8 mouse cellular contexts compared by ENCODE assay signal in genomic region chr13:103333601-103334391, GRCm38 (mm10). TPM values are rescaled to one million over a fixed set of nuclear protein-coding genes. Genes with fewer than 3 reads are reported as not detected.
DNase-seq lines count a peak whose midpoint lies in the region; ATAC-seq and TF ChIP-seq lines count a peak whose summit lies in the region.

No protein-coding gene starts in this region.

- peak; percentile 64 for ATAC-seq in embryonic facial prominence, embryonic 14.5 days (ENCODE audit: low read depth)
- ATAC-seq in heart, embryonic 12.5 days (ENCODE audit: insufficient number of reproducible peaks, low FRiP score): peak; percentile 58
- ATAC-seq in lung, postnatal 0 days: peak; percentile 51

- no peak for TF ChIP-seq EP300 in lung, postnatal 0 days (IDR thresholded peaks at IDR 0.05)

- peak overlapping the region; percentile 85 for H3K4me2 ChIP-seq in embryonic facial prominence, embryonic 14.5 days (ENCODE audit: low read depth, low read length)
- H3K4me2 ChIP-seq in heart, embryonic 12.5 days: peak overlapping the region; percentile 98
- peak overlapping the region; percentile 99 for H3K4me2 ChIP-seq in lung, postnatal 0 days (replicated peaks; ENCODE audit: low read depth, low read length)

- H3K9ac ChIP-seq in embryonic facial prominence, embryonic 14.5 days (ENCODE audit: low read depth, low read length): peak overlapping the region; percentile 58
- peak overlapping the region; percentile 78 for H3K9ac ChIP-seq in heart, embryonic 12.5 days
- peak overlapping the region; percentile 27; the same call in 1 of the 2 replicates for H3K9ac ChIP-seq in lung, postnatal 0 days (replicated peaks; ENCODE audit: low read depth)

- peaks cover 2% of the 10 kb centered on the region; the same call in 1 of the 2 replicates for H3K4me1 ChIP-seq in spleen, adult 2 months (ENCODE audit: control insufficient read depth, insufficient read depth, insufficient read length)
- H3K4me1 ChIP-seq in embryonic facial prominence, embryonic 14.5 days (ENCODE audit: control insufficient read depth, insufficient read depth, low read length): peaks cover 9% of the 10 kb centered on the region; the same call in 1 of the 2 replicates
- peaks cover 23% of the 10 kb centered on the region for H3K4me1 ChIP-seq in heart, embryonic 12.5 days (replicated peaks)
- H3K4me1 ChIP-seq in lung, postnatal 0 days (ENCODE audit: insufficient read depth, low read depth, low read length): peaks cover 10% of the 10 kb centered on the region; the same call in 1 of the 2 replicates

- H3K4me3 ChIP-seq in spleen, adult 2 months (ENCODE audit: extremely low read depth, insufficient read depth, insufficient read length): peak overlapping the region; percentile 26
- H3K4me3 ChIP-seq in embryonic facial prominence, embryonic 14.5 days (ENCODE audit: low read depth, low read length): peak overlapping the region; percentile 71
- peak overlapping the region; percentile 70 for H3K4me3 ChIP-seq in heart, embryonic 12.5 days
- H3K4me3 ChIP-seq in lung, postnatal 0 days (ENCODE audit: low read depth, low read length): peak overlapping the region; percentile 63

- WGBS in spleen, adult 2 months: 2% methylated on average over 74 of the region's 74 CpGs
- 0% methylated on average over 22 of the region's 74 CpGs for whole genome bisulfite sequencing in embryonic facial prominence, embryonic 14.5 days
- WGBS in heart, embryonic 12.5 days: under 1% methylated on average over 60 of the region's 74 CpGs
- WGBS in lung, postnatal 0 days: 4% methylated on average over 53 of the region's 74 CpGs

- H3K36me3 ChIP-seq in spleen, adult 2 months (ENCODE audit: control insufficient read depth, insufficient read depth, low read length): no peaks in the 10 kb centered on the region
- no peaks in the 10 kb centered on the region for H3K36me3 ChIP-seq in embryonic facial prominence, embryonic 14.5 days (ENCODE audit: control insufficient read depth, insufficient read depth, low read length)
- H3K36me3 ChIP-seq in heart, embryonic 12.5 days: no peaks in the 10 kb centered on the region
- H3K36me3 ChIP-seq in lung, postnatal 0 days (ENCODE audit: insufficient read depth, low read length): no peaks in the 10 kb centered on the region

- H3K27me3 ChIP-seq in spleen, adult 2 months (ENCODE audit: control insufficient read depth, insufficient read depth, low read length): peaks cover 16% of the 10 kb centered on the region
- H3K27me3 ChIP-seq in embryonic facial prominence, embryonic 14.5 days (replicated peaks; ENCODE audit: control insufficient read depth, insufficient read depth, low read length): peaks cover 35% of the 10 kb centered on the region
- H3K27me3 ChIP-seq in heart, embryonic 12.5 days (replicated peaks): peaks cover 28% of the 10 kb centered on the region
- H3K27me3 ChIP-seq in lung, postnatal 0 days (replicated peaks; ENCODE audit: insufficient read depth, low read length): peaks cover 15% of the 10 kb centered on the region

- no peak for TF ChIP-seq POLR2A in spleen, adult 2 months (IDR thresholded peaks at IDR 0.05; ENCODE audit: low read depth, low read length)

- no peak for DNase-seq in spleen, adult 2 months (ENCODE audit: low read depth in 1 of 2, low spot score in 2 of 2)
- DNase-seq in spleen, adult 12 weeks (ENCODE audit: low spot score): no peak
- DNase-seq in embryonic facial prominence, embryonic 14.5 days (ENCODE audit: low spot score): peak; percentile 70
- peak; percentile 69 for DNase-seq in kidney, postnatal 10 days
- DNase-seq in lung, postnatal 0 days (ENCODE audit: low spot score): peak; percentile 46
- peak; percentile 65 for DNase-seq in right cerebral cortex, adult 18-20 months
- no peak for DNase-seq in B cell, adult 2 months

- no peak overlapping the region for H3K27ac ChIP-seq in spleen, adult 2 months (ENCODE audit: insufficient read depth, low read length)
- peak overlapping the region; percentile 18; the same call in 1 of the 2 replicates for H3K27ac ChIP-seq in embryonic facial prominence, embryonic 14.5 days (replicated peaks; ENCODE audit: low read depth, low read length)
- H3K27ac ChIP-seq in heart, embryonic 12.5 days (ENCODE audit: poor library complexity, severe bottlenecking): no peak overlapping the region
- no peak overlapping the region for H3K27ac ChIP-seq in lung, postnatal 0 days (ENCODE audit: low read length)

- no peaks in the 10 kb centered on the region for H3K9me3 ChIP-seq in embryonic facial prominence, embryonic 14.5 days (ENCODE audit: control insufficient read depth, low read length)
- no peaks in the 10 kb centered on the region for H3K9me3 ChIP-seq in heart, embryonic 12.5 days (replicated peaks)
- H3K9me3 ChIP-seq in lung, postnatal 0 days (ENCODE audit: low read length): no peaks in the 10 kb centered on the region

- TF ChIP-seq CTCF in spleen, adult 2 months (IDR thresholded peaks at IDR 0.05; ENCODE audit: extremely low read depth, insufficient read depth, insufficient read length, insufficient replicate concordance): no peak
- TF ChIP-seq CTCF in lung, postnatal 0 days (IDR thresholded peaks at IDR 0.05): peak; percentile 33

RNA-seq across cellular contexts. Expression of gene Mast4, which starts 0.5 kb away (rescaled TPM):
- 6.4 and 7.1 TPM in 2 replicates for polyA plus RNA-seq in spleen, adult 2 months (2012; rRNA removed)
- polyA plus RNA-seq in embryonic facial prominence, embryonic 14.5 days (2014; fragmentation: Nextera tagmentation; extraction: Ambion mirVana): 21.1 and 24.3 TPM in 2 replicates
- polyA plus RNA-seq in heart, embryonic 12.5 days (2016; fragmentation: Nextera tagmentation; extraction: Ambion mirVana): 52.1 and 55.0 TPM in 2 replicates
- polyA plus RNA-seq in lung, postnatal 0 days (2015; fragmentation: Nextera tagmentation; extraction: Ambion mirVana): 15.5 and 17.8 TPM in 2 replicates

Comparison
In these comparisons a context has a peak if more than half of its experiments do, and no peak if none do; other contexts are left out.
1. DNase-seq: peak in embryonic facial prominence, embryonic 14.5 days (single experiment), kidney, postnatal 10 days (single experiment), lung, postnatal 0 days (single experiment) and right cerebral cortex, adult 18-20 months (single experiment); none in spleen, adult 2 months (0 of 2), spleen, adult 12 weeks (single experiment) and B cell, adult 2 months (0 of 2).
2. H3K9ac ChIP-seq: peak in every context shown above with its lines; median percentile 78 in heart, embryonic 12.5 days; 58 in embryonic facial prominence, embryonic 14.5 days; 27 in lung, postnatal 0 days.
3. Peak in every context shown above with its lines, with median percentiles within 50 percentile points of each other: H3K4me3 ChIP-seq, ATAC-seq and H3K4me2 ChIP-seq.